17 mouse cellular contexts compared by ENCODE assay signal in the genomic region with DNA sequence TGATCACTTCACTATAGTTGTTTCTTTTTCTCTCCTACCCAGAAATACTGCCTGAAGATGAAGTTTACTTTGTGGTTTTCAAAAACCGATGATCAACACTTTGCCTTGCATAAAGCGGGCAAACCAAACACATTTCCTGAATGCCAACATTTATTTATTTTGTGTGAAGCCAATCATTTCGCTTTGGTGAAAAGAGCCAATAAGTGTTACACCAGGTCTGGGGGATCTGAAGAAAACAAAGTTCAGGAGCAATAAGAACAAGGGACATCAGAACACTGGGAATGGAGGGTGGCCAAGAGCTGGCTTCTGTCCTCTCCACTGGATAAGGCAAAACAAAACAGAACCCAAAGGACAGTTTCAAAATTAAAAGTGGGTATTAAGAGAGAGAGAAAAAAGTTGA. TPM values are rescaled to one million over a fixed set of nuclear protein-coding genes. Genes with fewer than 3 reads are reported as not detected.
DNase-seq lines count a peak whose midpoint lies in the region; ATAC-seq and TF ChIP-seq lines count a peak whose summit lies in the region.
"Had no signal": no experiment of that assay in that cellular context is flagged by ENCODE, and none has a peak within 500 bp of the region (broad histone marks: within the 10 kb centered on the region; RNA-seq: fewer than 3 reads in every experiment).

No protein-coding gene starts in this region.

- H3K4me3 ChIP-seq in layer of hippocampus, adult 2 months = peak overlapping the region; percentile 49
- H3K4me3 ChIP-seq in forebrain, postnatal 0 days (ENCODE audit: low read depth, low read length) = peak overlapping the region; percentile 90
- H3K4me3 ChIP-seq in midbrain, embryonic 12.5 days = peak overlapping the region; percentile 74
- peak overlapping the region; percentile 63 for H3K4me3 ChIP-seq in neural tube, embryonic 15.5 days (replicated peaks)
- H3K4me3 ChIP-seq: embryonic facial prominence, embryonic 12.5 days; intestine, embryonic 15.5 days; liver, embryonic 12.5 days had no signal

- H3K27me3 ChIP-seq in forebrain, postnatal 0 days (ENCODE audit: insufficient read depth, low read length) = 0 out of 2 replicates have a peak, but pooled peaks cover 4% of the 10 kb centered on the region
- no peaks in the 10 kb centered on the region for H3K27me3 ChIP-seq in midbrain, embryonic 12.5 days
- peaks cover 5% of the 10 kb centered on the region; the same call in 1 of the 2 replicates for H3K27me3 ChIP-seq in neural tube, embryonic 15.5 days (replicated peaks)

- H3K4me1 ChIP-seq in forebrain, postnatal 0 days (ENCODE audit: insufficient read depth) = no peaks in the 10 kb centered on the region
- H3K4me1 ChIP-seq in midbrain, embryonic 12.5 days = peaks cover 3% of the 10 kb centered on the region; the same call in 1 of the 2 replicates
- H3K4me1 ChIP-seq in neural tube, embryonic 15.5 days = peaks cover 28% of the 10 kb centered on the region

- peak overlapping the region; percentile 51 for H3K27ac ChIP-seq in layer of hippocampus, adult 2 months
- H3K27ac ChIP-seq in forebrain, postnatal 0 days (ENCODE audit: low read depth, low read length) = peak overlapping the region; percentile 98
- H3K27ac ChIP-seq in midbrain, embryonic 12.5 days (replicated peaks) = peak overlapping the region; percentile 99
- H3K27ac ChIP-seq in neural tube, embryonic 15.5 days (replicated peaks) = no peak overlapping the region
- H3K27ac ChIP-seq: embryonic facial prominence, embryonic 12.5 days; intestine, embryonic 15.5 days; liver, embryonic 12.5 days had no signal

- no peaks in the 10 kb centered on the region for H3K36me3 ChIP-seq in forebrain, postnatal 0 days (ENCODE audit: insufficient read depth)
- no peaks in the 10 kb centered on the region for H3K36me3 ChIP-seq in midbrain, embryonic 12.5 days
- H3K36me3 ChIP-seq in neural tube, embryonic 15.5 days = no peaks in the 10 kb centered on the region
- H3K36me3 ChIP-seq: embryonic facial prominence, embryonic 12.5 days; intestine, embryonic 15.5 days; liver, embryonic 12.5 days had no signal

- H3K9me3 ChIP-seq in forebrain, postnatal 0 days (ENCODE audit: low read length) = no peaks in the 10 kb centered on the region
- H3K9me3 ChIP-seq in midbrain, embryonic 12.5 days = no peaks in the 10 kb centered on the region
- no peaks in the 10 kb centered on the region for H3K9me3 ChIP-seq in neural tube, embryonic 15.5 days (replicated peaks)
- H3K9me3 ChIP-seq: embryonic facial prominence, embryonic 12.5 days; intestine, embryonic 15.5 days; liver, embryonic 12.5 days had no signal

- H3K4me2 ChIP-seq in forebrain, postnatal 0 days (ENCODE audit: low read depth) = peak overlapping the region; percentile 94
- peak overlapping the region; percentile 77 for H3K4me2 ChIP-seq in midbrain, embryonic 12.5 days (replicated peaks)
- peak overlapping the region; percentile 99 for H3K4me2 ChIP-seq in neural tube, embryonic 15.5 days
- H3K4me2 ChIP-seq: embryonic facial prominence, embryonic 12.5 days; intestine, embryonic 15.5 days; liver, embryonic 12.5 days had no signal

- DNase-seq in layer of hippocampus, adult 2 months (ENCODE audit: low spot score in 2 of 2) = no peak
- DNase-seq in layer of hippocampus, adult 9-11 months = no peak
- DNase-seq in forebrain, postnatal 0 days = peak; percentile 25
- DNase-seq in c-Kit-positive CD71-positive TER-119-positive erythroid progenitor cells, embryonic 14.5 days (ENCODE audit: low spot score) = no peak
- DNase-seq in urinary bladder, postnatal 4 days (ENCODE audit: low spot score in 2 of 2) = no peak
- no peak for DNase-seq in thymus, postnatal 25 days
- DNase-seq: cerebellum, adult 2 months; kidney, postnatal 36 days had no signal

- ATAC-seq in forebrain, postnatal 0 days = no peak
- ATAC-seq in midbrain, embryonic 12.5 days (ENCODE audit: low FRiP score, low read depth) = no peak
- no peak for ATAC-seq in neural tube, embryonic 15.5 days (ENCODE audit: low FRiP score)
- ATAC-seq: intestine, embryonic 15.5 days; liver, embryonic 12.5 days; lung, postnatal 0 days had no signal

- WGBS in forebrain, postnatal 0 days = 12% methylated on average over 3 of the region's 3 CpGs
- 4% methylated on average over 3 of the region's 3 CpGs for WGBS in midbrain, embryonic 12.5 days
- 12% methylated on average over 3 of the region's 3 CpGs for WGBS in neural tube, embryonic 15.5 days

- TF ChIP-seq CTCF in layer of hippocampus, adult 2 months (conservative IDR thresholded peaks at IDR 0.05) = no peak
- TF ChIP-seq CTCF in forebrain, postnatal 0 days (IDR thresholded peaks at IDR 0.05; ENCODE audit: low read depth) = no peak

- H3K9ac ChIP-seq in forebrain, postnatal 0 days = peak overlapping the region; percentile 95
- H3K9ac ChIP-seq in midbrain, embryonic 12.5 days (replicated peaks) = peak overlapping the region; percentile 96
- H3K9ac ChIP-seq in neural tube, embryonic 15.5 days (replicated peaks) = no peak overlapping the region
- H3K9ac ChIP-seq: embryonic facial prominence, embryonic 12.5 days; intestine, embryonic 15.5 days; liver, embryonic 12.5 days had no signal

RNA-seq across cellular contexts. Expression of gene Pou3f2, which starts 2.4 kb away (rescaled TPM):
- total RNA-seq in layer of hippocampus, adult 2 months (2021) = 1 to 10 TPM; 9.6 to 10.0 TPM
- total RNA-seq in forebrain, postnatal 0 days (2014; rRNA removed) = 35.2 and 35.6 TPM in 2 replicates
- 11.4 and 13.7 TPM in 2 replicates for polyA plus RNA-seq in forebrain, postnatal 0 days (2015; fragmentation: Nextera tagmentation; extraction: Ambion mirVana)
- polyA plus RNA-seq in midbrain, embryonic 12.5 days (2016; fragmentation: Nextera tagmentation; extraction: Ambion mirVana) = 79.8 and 91.9 TPM in 2 replicates
- polyA plus RNA-seq in neural tube, embryonic 15.5 days (2015; fragmentation: Nextera tagmentation; extraction: Ambion mirVana) = 11.8 and 14.3 TPM in 2 replicates
- total RNA-seq: granulocyte monocyte progenitor cell, adult 5-6 weeks had no signal
- polyA plus RNA-seq: heart, postnatal 0 days; liver, embryonic 12.5 days; lung, postnatal 0 days; spleen, adult 2 months had no signal
